ENCODE assay signal across 8 mouse cellular contexts in genomic region chr4:151666411-151666901, GRCm38 (mm10).
DNase-seq lines count a peak whose midpoint lies in the region; ATAC-seq lines count a peak whose summit lies in the region.

No protein-coding gene starts in this region.

- no peaks in the 10 kb centered on the region for H3K9me3 ChIP-seq in neural tube, embryonic 13.5 days

- no peak for DNase-seq in neural tube, embryonic 10.5 days (ENCODE audit: extremely low spot score, low spot score)
- peak; percentile 14 to 32 for DNase-seq in frontal cortex, postnatal 25 days (ENCODE audit: low spot score in 2 of 2)
- DNase-seq in heart, postnatal 4 days: peak; percentile 63
- peak; percentile 67 to 69 for DNase-seq in left cerebral cortex, postnatal 14 days (ENCODE audit: low spot score in 2 of 2)
- DNase-seq in urinary bladder, postnatal 14 days (ENCODE audit: low spot score): no peak
- DNase-seq in ovary, postnatal 10 days (ENCODE audit: low spot score): no peak
- DNase-seq in thymus, postnatal 14 days: no peak

- intact Hi-C loops in left cerebral cortex, postnatal 14 days (cut with DNase I): no loop called here

- peaks cover 29% of the 10 kb centered on the region for H3K4me1 ChIP-seq in neural tube, embryonic 13.5 days (replicated peaks)

- no peak overlapping the region for H3K4me2 ChIP-seq in neural tube, embryonic 13.5 days

- H3K27ac ChIP-seq in neural tube, embryonic 13.5 days (replicated peaks): peak overlapping the region; percentile 43

- no peak overlapping the region for H3K9ac ChIP-seq in neural tube, embryonic 13.5 days

- no peaks in the 10 kb centered on the region for H3K36me3 ChIP-seq in neural tube, embryonic 13.5 days

- WGBS in neural tube, embryonic 13.5 days: 69% methylated on average over 12 of the region's 12 CpGs

- 0 out of 2 replicates have a peak, but pooled peaks have one; percentile 29 for ATAC-seq in neural tube, embryonic 13.5 days (ENCODE audit: low read depth)

- H3K4me3 ChIP-seq in neural tube, embryonic 13.5 days: no peak overlapping the region

- H3K27me3 ChIP-seq in neural tube, embryonic 13.5 days: no peaks in the 10 kb centered on the region

Comparison
In these comparisons a context has a peak if more than half of its experiments do, and no peak if none do; other contexts are left out.
1. DNase-seq: peak in frontal cortex, postnatal 25 days (2 of 2), heart, postnatal 4 days (single experiment) and left cerebral cortex, postnatal 14 days (2 of 2); none in neural tube, embryonic 10.5 days (single experiment), urinary bladder, postnatal 14 days (single experiment), ovary, postnatal 10 days (single experiment) and thymus, postnatal 14 days (single experiment).